Mouse (Mus musculus) small intestine, adult 2 months (tissue): Measurements from ENCODE around the gene Elmo1. TPM values are rescaled to one million over a fixed set of nuclear protein-coding genes. Genes with fewer than 3 reads are reported as not detected.

Source experiments
- H3K27ac ChIP-seq: fragments of 200-500 bp; 2 replicates; pipeline ENCODE4 v1.5.1; 2012; ENCODE audit warnings: low read depth, low read length, control low read depth, inconsistent platforms; ENCODE audit not compliant: insufficient read depth
- H3K27me3 ChIP-seq: fragments of 200-500 bp; 2 replicates; pipeline ENCODE4 v1.6.1; 2012; ENCODE audit warnings: mild to moderate bottlenecking, moderate library complexity, low read length, inconsistent platforms; ENCODE audit not compliant: control insufficient read depth, insufficient read depth
- H3K36me3 ChIP-seq: fragments of 200-500 bp; 2 replicates; pipeline ENCODE4 v1.6.1; 2012; ENCODE audit warnings: mild to moderate bottlenecking, low read length, control low read depth, inconsistent platforms; ENCODE audit not compliant: control insufficient read depth, insufficient read depth
- H3K4me1 ChIP-seq: fragments of 200-500 bp; 2 replicates; pipeline ENCODE4 v1.6.1; 2012; ENCODE audit warnings: low read length, inconsistent platforms, mixed read lengths; ENCODE audit not compliant: control insufficient read depth, insufficient read depth, insufficient read length
- H3K4me3 ChIP-seq: fragments of 200-500 bp; 2 replicates; pipeline ENCODE4 v1.5.1; 2012; ENCODE audit warnings: low read depth, mild to moderate bottlenecking, control low read depth, inconsistent platforms, low read length, moderate library complexity
- CTCF ChIP-seq: fragments of 200-500 bp; IDR thresholded peaks from 2 replicates; pipeline ENCODE4 v1.5.1; 2012; ENCODE audit warnings: low read depth, mild to moderate bottlenecking, control low read depth, inconsistent platforms, low read length, moderate library complexity, mixed read lengths; ENCODE audit not compliant: insufficient replicate concordance, insufficient read length; ENCODE audit errors: extremely low read depth
- POLR2A ChIP-seq: fragments of 200-500 bp; IDR thresholded peaks from 2 replicates; pipeline ENCODE4 v1.6.1; 2012; ENCODE audit warnings: low read depth, mild to moderate bottlenecking, control low read depth, inconsistent platforms, low read length, moderate library complexity
- WGBS: fragments of 180-500 bp; shearing (Covaris S2); methylation state at CpG from one replicate; pipeline ENCODE4 v1.1.7; 2018; 5-methylcytosine and 5-hydroxymethylcytosine counted together
- polyA plus RNA-seq: library from polyadenylated mRNA; depleted of rRNA; stranded (reverse); fragments of >200 nt; gene quantifications from 2 replicates; pipeline ENCODE4 v1.2.3, GENCODE M21; 2012

Elmo1 gene
- polyA plus RNA-seq, 1 experiment, result 23.8 TPM

GRCm38 (mm10) chr13:20537487-20537886, 447.1 kb downstream of the Elmo1 start:
- Histone ChIP-seq H3K27me3 (no peaks in the 10 kb centered on the region), H3K4me3 (no peak overlapping the region), H3K27ac (no peak overlapping the region), H3K36me3 (no peaks in the 10 kb centered on the region), H3K4me1 (no peaks in the 10 kb centered on the region; the same call in 1 of the 2 replicates)
- no peak for TF ChIP-seq POLR2A
- TF ChIP-seq CTCF, result no peak
- 76% methylated on average over 2 of the region's 2 CpGs for WGBS

GRCm38 (mm10) chr13:20538216-20539070, 448.0 kb downstream of the Elmo1 start:
- H3K27ac ChIP-seq, result no peak overlapping the region
- no peaks in the 10 kb centered on the region for H3K27me3 ChIP-seq
- WGBS, result 72% methylated on average over 12 of the region's 12 CpGs
- TF ChIP-seq CTCF, result no peak
- TF ChIP-seq POLR2A, result no peak
- H3K36me3 ChIP-seq, result no peaks in the 10 kb centered on the region
- H3K4me1 ChIP-seq, result no peaks in the 10 kb centered on the region; the same call in 1 of the 2 replicates
- H3K4me3 ChIP-seq, result no peak overlapping the region

- no peak for TF ChIP-seq POLR2A
- TF ChIP-seq CTCF, result no peak
- no peaks in the 10 kb centered on the region; the same call in 1 of the 2 replicates for H3K4me1 ChIP-seq
- H3K36me3 ChIP-seq, result no peaks in the 10 kb centered on the region
- no peak overlapping the region for H3K4me3 ChIP-seq
- no peak overlapping the region for H3K27ac ChIP-seq
- H3K27me3 ChIP-seq, result no peaks in the 10 kb centered on the region
- WGBS, result 84% methylated on average over 2 of the region's 2 CpGs
Measured at GRCm38 (mm10) chr13:20539631-20540030, 449.2 kb downstream of the Elmo1 start.

GRCm38 (mm10) chr13:20546568-20547204, 456.3 kb downstream of the Elmo1 start:
- no peaks in the 10 kb centered on the region for H3K36me3 ChIP-seq
- no peak for TF ChIP-seq POLR2A
- no peak for TF ChIP-seq CTCF
- H3K27me3 ChIP-seq, result no peaks in the 10 kb centered on the region
- no peak overlapping the region for H3K27ac ChIP-seq
- H3K4me1 ChIP-seq, result no peaks in the 10 kb centered on the region
- H3K4me3 ChIP-seq, result no peak overlapping the region
- WGBS, result 91% methylated on average over 12 of the region's 12 CpGs

- 66% methylated on average over 4 of the region's 4 CpGs for WGBS
- H3K27me3 ChIP-seq, result no peaks in the 10 kb centered on the region
- no peaks in the 10 kb centered on the region for H3K36me3 ChIP-seq
Measured at GRCm38 (mm10) chr13:20549983-20550382, 459.6 kb downstream of the Elmo1 start.

GRCm38 (mm10) chr13:20551559-20551958, 461.2 kb downstream of the Elmo1 start:
- Histone ChIP-seq H3K27ac (no peak overlapping the region), H3K4me1 (no peaks in the 10 kb centered on the region), H3K4me3 (no peak overlapping the region), H3K36me3 (no peaks in the 10 kb centered on the region), H3K27me3 (no peaks in the 10 kb centered on the region)
- TF ChIP-seq CTCF (no peak), POLR2A (no peak)
- WGBS, result 93% methylated on average over 1 of the region's 1 CpGs

More at GRCm38 (mm10) chr13:20549983-20550382, 459.6 kb downstream of the Elmo1 start:
- no peak for TF ChIP-seq CTCF
- TF ChIP-seq POLR2A, result no peak
- no peaks in the 10 kb centered on the region for H3K4me1 ChIP-seq
- no peak overlapping the region for H3K27ac ChIP-seq
- H3K4me3 ChIP-seq, result no peak overlapping the region

GRCm38 (mm10) chr13:20555853-20556452, 465.6 kb downstream of the Elmo1 start:
- Histone ChIP-seq H3K4me3 (no peak overlapping the region), H3K36me3 (no peaks in the 10 kb centered on the region), H3K27ac (no peak overlapping the region), H3K4me1 (no peaks in the 10 kb centered on the region), H3K27me3 (no peaks in the 10 kb centered on the region)
- TF ChIP-seq POLR2A (no peak), CTCF (no peak)
- WGBS, result 90% methylated on average over 4 of the region's 4 CpGs
